Mouse (Mus musculus) stomach, embryonic 16.5 days (tissue): ENCODE data around the gene Fxyd6. TPM values are rescaled to one million over a fixed set of nuclear protein-coding genes. Genes with fewer than 3 reads are reported as not detected.

Experiments used
- ATAC-seq: fragments of 200-750 bp; cut with Nextera tagmentation; 2 replicates; pipeline ENCODE4 v1.8.0; 2017; ENCODE audit warnings: moderate number of reproducible peaks, moderate TSS enrichment; ENCODE audit not compliant: insufficient read depth, low FRiP score
- H3K27ac ChIP-seq: fragments of 300-500 bp; sonication (generic); 2 replicates; pipeline ENCODE4 v1.5.1; 2014; ENCODE audit warnings: low read length
- H3K27me3 ChIP-seq: fragments of 300-500 bp; sonication (generic); 2 replicates; pipeline ENCODE4 v1.6.1; 2014; ENCODE audit warnings: low read length, control low read depth, mixed read lengths; ENCODE audit not compliant: control insufficient read depth, insufficient read depth
- H3K36me3 ChIP-seq: fragments of 300-500 bp; sonication (generic); 2 replicates; pipeline ENCODE4 v1.6.1; 2014; ENCODE audit warnings: low read length; ENCODE audit not compliant: control insufficient read depth, insufficient read depth
- H3K4me1 ChIP-seq: fragments of 300-500 bp; sonication (generic); 2 replicates; pipeline ENCODE4 v1.6.1; 2014; ENCODE audit warnings: low read length, control low read depth, mixed read lengths; ENCODE audit not compliant: control insufficient read depth, insufficient read depth
- H3K4me2 ChIP-seq: fragments of 300-500 bp; sonication (generic); 2 replicates; pipeline ENCODE4 v1.6.1; 2014; ENCODE audit warnings: low read depth, low read length, mixed read lengths
- H3K4me3 ChIP-seq: fragments of 300-500 bp; sonication (generic); replicated peaks from 2 replicates; pipeline ENCODE4 v1.5.1; 2014; ENCODE audit warnings: mild to moderate bottlenecking, low read length
- H3K9ac ChIP-seq: fragments of 300-500 bp; sonication (generic); 2 replicates; pipeline ENCODE4 v1.6.1; 2014; ENCODE audit warnings: low read length
- H3K9me3 ChIP-seq: fragments of 300-500 bp; sonication (generic); replicated peaks from 2 replicates; pipeline ENCODE4 v1.6.1; 2016; ENCODE audit warnings: low read length, control low read depth; ENCODE audit not compliant: control insufficient read depth
- WGBS: fragments of 180-500 bp; shearing (Covaris S2); extraction: QIAGEN DNeasy Blood & Tissue Kit; methylation state at CpG from one replicate; pipeline ENCODE4 v1.1.7; 2014; 5-methylcytosine and 5-hydroxymethylcytosine counted together
- polyA plus RNA-seq: library from polyadenylated mRNA; unstranded; fragments of >200 nt; fragmentation: Nextera tagmentation; extraction: Ambion mirVana; gene quantifications from 2 replicates; pipeline ENCODE4 v1.2.1, GENCODE M21; 2015

The Fxyd6 gene
- polyA plus RNA-seq, 1 experiment from 2014 or later = 66.3 TPM

DNA sequence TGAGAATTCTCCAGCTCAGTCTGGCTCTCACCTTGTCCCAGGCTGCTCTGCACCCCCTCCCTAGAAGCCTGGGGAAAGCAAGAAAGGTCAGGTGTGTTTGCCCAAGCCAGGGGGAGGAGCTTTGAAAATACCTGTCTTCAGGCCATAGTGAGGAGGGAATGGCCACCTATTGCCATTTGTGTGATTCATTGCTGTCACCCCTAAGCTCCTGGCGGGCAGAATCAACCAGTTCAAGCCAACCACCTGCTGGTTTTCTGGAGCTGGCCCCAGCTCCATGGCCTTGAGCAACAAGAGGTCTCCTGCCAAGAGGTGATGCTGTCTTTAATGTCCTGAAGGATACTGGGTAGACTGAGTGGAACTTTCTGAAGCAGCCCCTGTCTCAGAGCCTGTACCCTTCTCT is 28.4 kb downstream of the Fxyd6 start:
- Histone ChIP-seq H3K4me2 (no peak overlapping the region), H3K36me3 (no peaks in the 10 kb centered on the region), H3K27ac (no peak overlapping the region), H3K9ac (no peak overlapping the region), H3K9me3 (no peaks in the 10 kb centered on the region), H3K4me3 (no peak overlapping the region), H3K27me3 (no peaks in the 10 kb centered on the region), H3K4me1 (no peaks in the 10 kb centered on the region)
- 0 out of 2 replicates have a peak, but pooled peaks have one; percentile 14 for ATAC-seq
- WGBS = 35% methylated on average over 1 of the region's 1 CpGs

DNA sequence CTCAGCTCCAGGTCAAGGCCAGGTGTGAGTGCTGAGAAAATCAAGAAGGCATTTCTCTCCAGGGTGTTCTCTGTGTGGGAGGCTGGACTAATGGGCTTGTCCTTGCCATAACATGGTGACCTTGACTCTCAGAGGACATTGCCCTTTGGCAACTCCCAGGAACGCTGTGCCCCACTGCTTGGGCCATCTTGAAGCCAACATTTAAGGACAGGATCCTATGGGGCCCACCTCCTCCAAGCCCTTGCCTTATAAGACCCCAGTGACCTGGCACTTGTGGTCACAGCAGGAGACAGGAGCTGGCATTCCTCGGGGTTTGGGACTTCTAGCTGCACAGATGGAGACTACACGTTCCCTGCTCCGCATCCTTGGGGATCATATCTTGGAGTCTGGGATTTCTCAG is 29.4 kb downstream of the Fxyd6 start, which contains the start of gene Fxyd2:
Gene Fxyd2, plus strand, starts transcription at position 236 of the 400 bp plus-strand sequence.
- no peaks in the 10 kb centered on the region for H3K9me3 ChIP-seq
- WGBS = 76% methylated on average over 4 of the region's 4 CpGs
- no peaks in the 10 kb centered on the region for H3K4me1 ChIP-seq
- H3K27me3 ChIP-seq = no peaks in the 10 kb centered on the region
- ATAC-seq = no peak
- no peak within 1 kb of the TSS for H3K4me3 ChIP-seq
- H3K27ac ChIP-seq = no peak within 1 kb of the TSS
- no peaks in the 10 kb centered on the region for H3K36me3 ChIP-seq
- no peak within 1 kb of the TSS for H3K4me2 ChIP-seq
- no peak within 1 kb of the TSS for H3K9ac ChIP-seq

DNA sequence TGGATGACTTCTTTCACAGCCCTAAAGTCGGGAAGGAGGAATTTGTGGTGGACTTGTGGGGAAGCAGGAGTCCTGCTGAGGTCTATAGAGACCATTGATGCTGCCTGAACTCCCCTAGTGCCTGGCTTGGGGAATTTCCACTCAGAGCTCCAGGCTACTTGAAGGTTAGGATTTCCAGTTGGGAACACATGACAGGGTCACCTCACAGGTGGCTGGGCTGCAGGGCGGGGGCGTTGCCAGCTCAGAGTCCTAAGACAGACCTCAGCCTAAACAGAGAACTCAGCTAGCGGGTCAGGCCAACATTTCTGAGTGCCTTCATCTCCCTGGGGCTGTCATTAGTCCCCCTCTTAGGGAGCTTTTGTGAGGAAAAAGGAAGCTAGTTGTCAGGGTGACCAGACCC is 31.9 kb downstream of the Fxyd6 start:
- Histone ChIP-seq H3K9me3 (no peaks in the 10 kb centered on the region), H3K4me3 (no peak overlapping the region), H3K4me1 (no peaks in the 10 kb centered on the region), H3K9ac (no peak overlapping the region), H3K4me2 (no peak overlapping the region), H3K27me3 (no peaks in the 10 kb centered on the region), H3K36me3 (no peaks in the 10 kb centered on the region), H3K27ac (no peak overlapping the region)
- ATAC-seq = no peak
- 47% methylated on average over 4 of the region's 4 CpGs for whole genome bisulfite sequencing

DNA sequence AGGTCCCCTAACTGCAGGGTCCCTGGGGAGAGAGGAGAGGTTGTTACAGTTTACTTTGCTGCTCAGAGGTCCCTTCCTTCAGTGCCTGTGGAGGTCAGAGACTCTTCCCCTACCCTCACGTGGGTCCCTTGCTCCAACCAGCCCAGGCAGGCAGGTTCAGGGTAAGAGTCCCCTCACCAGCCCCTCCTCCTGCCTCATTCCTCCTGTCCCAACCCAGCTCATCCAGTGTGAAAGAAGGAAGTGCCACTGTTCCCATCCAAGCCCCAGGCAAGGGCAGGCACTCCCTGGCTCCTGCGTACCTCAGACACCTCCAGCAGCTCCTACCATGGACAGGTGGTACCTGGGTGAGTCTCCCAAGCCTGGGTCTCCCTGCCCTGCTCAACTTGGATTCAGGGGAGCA is 33.0 kb downstream of the Fxyd6 start:
- Histone ChIP-seq H3K27ac (no peak overlapping the region), H3K4me1 (0 out of 2 replicates have a peak, but pooled peaks cover under 1% of the 10 kb centered on the region), H3K4me3 (no peak overlapping the region), H3K36me3 (no peaks in the 10 kb centered on the region), H3K9ac (no peak overlapping the region), H3K27me3 (no peaks in the 10 kb centered on the region), H3K9me3 (no peaks in the 10 kb centered on the region), H3K4me2 (no peak overlapping the region)
- no peak for ATAC-seq
- 58% methylated on average over 2 of the region's 2 CpGs for WGBS

DNA sequence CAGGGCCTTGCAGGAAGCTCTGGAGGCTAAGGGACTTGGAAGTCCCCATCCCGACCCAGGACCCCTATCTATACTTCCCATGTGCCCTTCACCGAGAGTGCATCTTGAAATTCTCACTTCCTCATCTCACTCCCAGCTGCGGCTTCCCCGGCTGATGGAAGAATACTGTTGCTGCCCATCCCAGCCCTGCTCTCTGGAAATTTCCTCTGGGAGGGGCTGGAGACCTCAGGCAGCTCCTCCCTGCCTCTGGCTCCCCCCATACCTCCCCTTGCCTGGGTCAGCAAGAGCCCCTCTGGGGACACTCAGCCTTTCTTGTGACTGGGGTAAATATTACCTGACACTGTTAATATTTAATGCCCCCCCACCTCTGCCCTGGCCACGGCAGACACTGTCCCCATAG is 35.7 kb downstream of the Fxyd6 start:
- Histone ChIP-seq H3K4me3 (no peak overlapping the region), H3K4me2 (no peak overlapping the region)
- 52% methylated on average over 5 of the region's 5 CpGs for WGBS

DNA sequence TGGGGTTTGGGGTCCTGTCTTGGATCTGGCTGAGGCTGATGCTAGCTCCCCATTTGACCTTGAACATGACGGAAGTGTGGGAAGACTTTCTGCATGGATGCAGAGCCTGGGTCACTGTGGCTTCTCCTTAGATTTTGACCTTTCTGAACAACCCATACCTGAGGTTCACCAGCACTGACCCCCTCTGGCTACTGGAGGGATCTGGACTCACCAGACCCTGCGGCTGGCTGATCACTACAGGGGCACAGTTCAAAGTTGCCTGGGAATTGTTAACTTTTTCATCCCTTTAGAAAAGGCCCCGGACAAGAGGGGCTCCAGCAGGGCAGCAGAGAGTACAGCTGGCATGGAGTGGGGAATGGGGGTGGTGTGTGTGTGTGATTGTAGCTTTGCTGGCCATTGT is 36.8 kb downstream of the Fxyd6 start:
- Histone ChIP-seq H3K27me3 (no peaks in the 10 kb centered on the region), H3K4me3 (no peak overlapping the region), H3K4me1 (peaks cover 4% of the 10 kb centered on the region; the same call in 1 of the 2 replicates), H3K9me3 (no peaks in the 10 kb centered on the region), H3K9ac (no peak overlapping the region), H3K27ac (no peak overlapping the region), H3K36me3 (no peaks in the 10 kb centered on the region), H3K4me2 (no peak overlapping the region)
- no peak for ATAC-seq
- WGBS = 82% methylated on average over 3 of the region's 3 CpGs

More for the DNA sequence above, 35.7 kb downstream of the Fxyd6 start:
- no peak for ATAC-seq
- H3K9ac ChIP-seq = no peak overlapping the region
- H3K27me3 ChIP-seq = no peaks in the 10 kb centered on the region
- H3K4me1 ChIP-seq = 0 out of 2 replicates have a peak, but pooled peaks cover 3% of the 10 kb centered on the region
- no peak overlapping the region for H3K27ac ChIP-seq
- H3K36me3 ChIP-seq = no peaks in the 10 kb centered on the region
- H3K9me3 ChIP-seq = no peaks in the 10 kb centered on the region

DNA sequence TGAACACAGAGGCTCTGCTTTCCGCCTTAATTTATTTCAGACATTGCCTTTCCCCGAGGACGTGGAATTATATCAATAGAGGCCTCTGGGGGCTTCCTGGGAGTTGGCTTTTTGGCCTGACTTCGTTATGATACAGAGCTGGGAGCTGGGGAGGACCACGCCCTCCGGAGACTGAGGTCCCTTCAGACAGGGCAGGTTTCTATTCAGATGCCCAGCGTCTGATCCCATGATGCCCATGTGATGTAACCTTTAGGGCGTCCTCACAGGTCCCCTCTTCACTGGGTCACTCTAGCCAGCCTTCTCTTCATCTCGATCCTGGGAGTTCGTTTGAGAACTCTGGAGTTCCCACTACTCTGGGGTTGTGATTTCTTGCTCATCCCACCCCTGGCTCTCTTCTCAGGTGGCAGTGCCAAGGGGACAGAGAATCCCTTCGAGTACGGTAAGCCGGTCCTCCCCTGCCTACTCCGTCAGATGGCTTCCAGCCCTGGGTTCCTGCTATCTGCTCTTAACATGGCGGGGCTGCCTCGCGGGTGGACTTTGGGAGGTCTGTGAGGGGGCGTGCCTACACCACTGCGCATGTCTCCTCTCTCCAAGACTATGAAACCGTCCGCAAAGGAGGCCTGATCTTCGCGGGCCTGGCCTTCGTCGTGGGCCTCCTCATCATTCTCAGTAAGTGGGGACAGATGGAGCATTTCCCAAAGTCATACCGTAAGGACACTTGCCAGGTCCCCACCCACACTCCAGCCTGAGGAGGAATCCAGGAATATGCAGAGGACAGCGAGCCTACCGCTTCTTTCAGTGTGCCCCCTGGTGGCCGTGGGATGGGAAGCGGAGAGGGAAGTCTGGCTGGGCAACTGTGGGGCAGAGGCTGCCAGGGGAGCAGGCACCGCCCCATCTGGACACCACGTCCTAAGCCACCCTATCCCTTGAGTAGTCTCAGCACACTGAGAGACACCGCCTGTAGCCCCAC is 38.0 kb downstream of the Fxyd6 start:
- Histone ChIP-seq H3K4me1 (peaks cover 7% of the 10 kb centered on the region; the same call in 1 of the 2 replicates), H3K27me3 (no peaks in the 10 kb centered on the region), H3K4me2 (peak overlapping the region; percentile 51), H3K9me3 (no peaks in the 10 kb centered on the region), H3K27ac (no peak overlapping the region), H3K36me3 (no peaks in the 10 kb centered on the region), H3K4me3 (peak overlapping the region; percentile 36), H3K9ac (peak overlapping the region; percentile 47)
- ATAC-seq = peak; percentile 65; the same call in 1 of the 2 replicates
- WGBS = 36% methylated on average over 33 of the region's 33 CpGs

DNA sequence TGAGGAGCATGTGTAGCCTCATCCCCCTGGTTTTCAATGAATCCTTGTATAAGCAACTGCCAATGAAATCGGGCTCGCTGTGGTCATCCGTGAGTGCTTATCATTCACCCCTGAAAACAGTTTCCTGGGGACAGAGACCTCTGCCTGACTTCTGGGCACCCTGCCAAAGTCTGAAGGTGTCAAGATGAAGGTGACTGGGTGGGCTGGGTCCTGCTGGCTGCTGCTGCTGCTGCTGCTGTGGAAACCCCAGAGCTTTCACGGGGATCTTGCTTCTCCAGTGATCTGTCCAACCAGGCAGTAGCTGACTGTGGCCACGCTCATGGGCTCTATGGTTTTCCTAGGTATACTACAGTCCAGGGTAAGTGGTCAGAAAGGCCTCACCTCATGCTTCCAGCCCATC is 40.2 kb downstream of the Fxyd6 start:
- Histone ChIP-seq H3K36me3 (no peaks in the 10 kb centered on the region), H3K4me2 (no peak overlapping the region), H3K9ac (no peak overlapping the region), H3K27me3 (no peaks in the 10 kb centered on the region), H3K4me1 (peaks cover 7% of the 10 kb centered on the region; the same call in 1 of the 2 replicates), H3K4me3 (no peak overlapping the region), H3K9me3 (no peaks in the 10 kb centered on the region), H3K27ac (no peak overlapping the region)
- ATAC-seq = no peak
- 73% methylated on average over 5 of the region's 5 CpGs for WGBS

DNA sequence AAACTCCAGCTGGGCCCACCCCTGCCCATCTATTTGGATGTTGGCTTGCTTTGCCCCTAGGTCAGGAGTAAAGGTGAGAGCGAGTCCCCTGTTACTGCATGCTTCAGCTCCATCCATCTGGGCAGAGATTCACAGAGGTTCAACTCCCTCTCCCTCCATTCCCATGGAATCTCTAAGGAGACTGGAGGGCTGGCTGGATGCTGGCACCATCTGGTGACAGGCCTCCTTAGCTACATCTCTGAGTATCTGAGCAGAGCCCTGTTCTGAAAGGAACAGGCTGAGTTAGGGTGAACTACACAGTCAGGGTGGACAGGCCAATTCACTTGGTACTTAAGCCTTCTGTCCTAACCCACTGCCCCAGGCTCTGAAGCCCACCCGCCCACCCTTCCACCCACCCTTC is 40.6 kb downstream of the Fxyd6 start:
- Histone ChIP-seq H3K36me3 (no peaks in the 10 kb centered on the region), H3K9ac (no peak overlapping the region), H3K9me3 (no peaks in the 10 kb centered on the region), H3K4me1 (peaks cover 7% of the 10 kb centered on the region; the same call in 1 of the 2 replicates), H3K27ac (no peak overlapping the region), H3K4me3 (no peak overlapping the region), H3K27me3 (no peaks in the 10 kb centered on the region), H3K4me2 (no peak overlapping the region)
- WGBS = 89% methylated on average over 2 of the region's 2 CpGs
- no peak for ATAC-seq
